Mouse (Mus musculus) E14TG2a.4 (cell line): ENCODE measurements around the gene Nlrc5.

Experiments
- CTCF ChIP-seq: conservative IDR thresholded peaks from 2 replicates; pipeline ENCODE4 v1.5.1; 2014; ENCODE audit warnings: low read length
- NANOG ChIP-seq: IDR thresholded peaks from 2 replicates; pipeline ENCODE4 v1.6.1; 2014; ENCODE audit warnings: borderline replicate concordance, low read length, mixed read lengths
- POU5F1 ChIP-seq: IDR thresholded peaks from 2 replicates; pipeline ENCODE4 v1.6.1; 2014; ENCODE audit warnings: low read length, borderline replicate concordance

DNA sequence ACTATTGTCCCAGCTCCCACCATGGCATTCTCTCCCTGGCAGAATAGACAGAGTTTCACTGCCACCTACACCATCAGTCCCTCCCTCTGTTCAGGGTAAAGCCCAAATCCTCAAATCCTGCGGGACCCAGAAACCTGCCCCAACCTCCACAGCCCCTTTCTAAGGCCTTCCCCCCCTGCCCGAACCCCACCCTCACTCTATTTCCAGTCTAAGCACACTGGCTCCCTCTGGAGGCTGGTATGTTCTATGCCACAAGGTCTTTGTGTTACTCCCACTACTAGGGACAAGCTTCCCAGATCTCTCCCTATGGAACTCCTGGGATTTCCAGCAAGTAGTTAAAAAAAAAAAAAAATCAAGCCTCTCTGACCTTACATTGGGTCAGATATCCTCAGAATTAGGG is 51.7 kb downstream of the Nlrc5 start:
- peak; percentile 49 for TF ChIP-seq CTCF
- TF ChIP-seq NANOG, result no peak
- TF ChIP-seq POU5F1, result no peak
